Mouse (Mus musculus) cerebellum, adult 11-12 months (tissue): ENCODE measurements around the gene Sez6.
A peak's percentile ranks its signal among the peaks of the same experiment; 100 is the strongest.

ENCODE experiments used
- DNase-seq: peaks from one replicate; pipeline ENCODE4 v3.0.0; 2022

Gene Sez6

DNA sequence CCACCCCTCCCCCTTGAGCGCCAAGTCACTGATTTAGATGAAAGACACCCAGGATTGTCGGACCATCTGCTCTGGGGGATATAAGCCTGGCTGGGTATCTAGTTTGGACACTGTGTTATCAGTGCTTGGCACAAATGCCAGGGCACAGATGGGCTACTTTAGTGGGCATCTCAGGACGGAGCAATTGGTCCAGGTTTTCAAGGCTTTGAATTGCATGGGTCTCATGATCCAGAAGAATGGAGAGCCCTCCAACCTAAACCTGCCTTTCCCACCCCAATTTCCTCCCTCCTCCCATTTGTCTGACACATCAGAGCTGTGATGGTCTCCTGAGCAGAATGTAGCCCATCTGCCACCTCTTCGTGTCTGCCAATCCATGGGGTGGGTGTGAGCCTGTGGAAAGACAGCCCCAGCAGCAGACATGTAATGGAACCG lies 20.2 kb downstream of the Sez6 start:
- peak; percentile 95 for DNase-seq

DNA sequence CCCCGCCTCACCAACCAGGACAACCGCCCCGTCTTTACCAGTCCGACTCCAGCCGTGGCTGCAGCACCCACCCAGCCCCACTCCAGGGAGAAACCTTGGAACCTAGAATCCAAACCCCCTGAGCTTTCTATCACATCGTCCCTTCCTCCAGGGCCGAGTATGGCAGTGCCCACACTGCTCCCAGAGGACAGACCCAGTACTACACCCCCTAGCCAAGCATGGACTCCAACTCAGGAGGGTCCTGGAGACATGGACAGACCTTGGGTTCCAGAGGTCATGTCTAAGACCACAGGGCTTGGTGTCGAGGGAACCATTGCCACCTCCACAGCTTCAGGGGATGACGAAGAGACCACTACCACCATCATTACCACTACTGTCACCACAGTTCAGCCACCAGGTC lies 23.1 kb downstream of the Sez6 start:
- DNase-seq = no peak

GRCm38 (mm10) chr11:77956428-77956827 lies 25.8 kb downstream of the Sez6 start:
- no peak for DNase-seq

- no peak for DNase-seq
Observed at GRCm38 (mm10) chr11:77958268-77958667, 27.7 kb downstream of the Sez6 start.

GRCm38 (mm10) chr11:77958932-77959331 lies 28.3 kb downstream of the Sez6 start:
- DNase-seq = no peak

DNA sequence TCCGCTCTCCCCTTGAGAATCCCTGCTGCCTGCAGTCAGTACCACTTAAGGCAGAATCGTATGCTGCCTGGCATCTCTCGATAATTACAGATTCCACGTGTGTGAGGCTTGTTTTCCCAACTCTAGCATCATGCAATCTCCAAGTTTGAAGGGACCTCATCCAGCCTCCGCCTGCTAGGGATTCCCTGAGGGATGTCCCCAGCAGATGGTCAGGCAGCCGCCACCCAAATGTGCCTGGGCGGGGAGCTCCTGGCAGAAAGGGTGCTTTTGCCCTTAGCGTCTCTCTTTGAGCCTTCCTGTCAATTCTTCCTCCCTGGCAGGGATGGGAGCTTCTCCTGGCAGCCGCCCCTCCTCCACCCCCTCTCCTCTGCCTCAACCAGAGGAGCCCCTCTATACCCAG lies 29.6 kb downstream of the Sez6 start:
- no peak for DNase-seq

DNA sequence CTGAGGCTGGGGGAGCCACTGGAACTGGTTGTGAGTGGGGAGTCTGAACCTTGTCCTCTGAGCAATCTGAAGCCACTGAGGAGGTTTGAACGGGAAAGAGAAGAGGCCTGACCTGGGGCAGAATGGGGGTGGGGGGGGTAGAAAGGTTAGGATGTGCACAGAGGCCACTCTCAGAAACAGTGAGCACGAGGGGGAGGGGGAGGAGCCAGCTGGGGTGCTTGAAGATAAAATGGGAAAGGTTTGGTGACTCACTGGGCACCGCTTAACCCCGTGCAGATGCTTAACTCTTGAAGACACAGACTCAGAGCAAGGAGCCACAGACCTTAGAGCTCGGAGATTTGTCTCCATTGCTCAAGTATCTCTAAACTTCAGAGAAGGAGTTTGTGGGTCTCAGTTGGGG lies 30.3 kb downstream of the Sez6 start:
- DNase-seq = no peak

DNA sequence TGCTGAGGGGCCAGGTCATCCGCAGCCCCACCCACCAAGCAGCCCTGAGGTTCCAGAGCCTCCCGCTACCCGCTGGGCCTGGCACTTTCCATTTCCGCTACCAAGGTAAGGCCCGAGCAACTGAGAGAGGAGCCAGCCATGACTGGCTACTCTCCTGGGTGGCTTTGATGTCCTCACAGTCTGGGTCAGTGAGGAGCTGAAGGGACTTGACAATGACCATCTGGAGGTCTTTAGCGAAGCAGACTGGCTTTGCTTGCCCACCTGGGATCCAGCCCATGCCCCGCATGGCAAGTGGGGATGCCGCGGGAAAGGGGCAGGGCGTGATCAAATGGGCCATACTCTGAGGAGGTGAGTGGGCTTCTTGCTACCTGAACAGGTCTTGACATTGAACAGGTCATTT lies 32.3 kb downstream of the Sez6 start:
- DNase-seq = no peak

DNA sequence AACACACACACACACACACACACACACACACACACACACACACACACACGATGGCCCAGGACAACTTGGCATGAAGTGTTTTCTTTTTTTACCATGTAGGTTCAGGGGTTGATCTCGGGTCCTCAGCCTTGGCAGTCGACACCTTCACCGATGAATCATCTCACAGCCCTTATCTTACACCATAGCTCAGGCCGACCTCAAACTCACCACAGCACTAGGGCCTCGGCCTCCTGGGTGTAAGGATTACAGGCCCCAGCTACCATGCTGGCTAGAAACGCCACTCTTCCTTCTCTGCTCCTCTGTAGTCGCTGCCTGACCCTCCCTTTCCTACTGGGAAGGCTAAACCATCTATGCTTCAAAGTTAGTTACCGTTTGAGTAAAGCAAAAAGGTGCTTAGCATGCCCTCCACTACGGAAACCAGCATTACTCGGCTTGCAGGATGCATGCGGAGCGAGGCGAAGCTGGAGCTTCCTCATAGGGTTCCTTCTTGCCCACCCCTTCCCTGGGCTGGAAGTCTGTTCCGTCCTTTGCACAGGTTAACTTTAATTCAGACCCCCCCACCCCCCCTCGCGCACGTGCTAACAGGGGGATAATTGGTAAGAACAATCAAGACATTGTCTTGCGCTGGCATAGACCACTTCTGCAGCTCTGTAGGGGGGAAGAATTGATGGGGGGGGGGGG lies 34.0 kb downstream of the Sez6 start:
- DNase-seq = no peak

DNA sequence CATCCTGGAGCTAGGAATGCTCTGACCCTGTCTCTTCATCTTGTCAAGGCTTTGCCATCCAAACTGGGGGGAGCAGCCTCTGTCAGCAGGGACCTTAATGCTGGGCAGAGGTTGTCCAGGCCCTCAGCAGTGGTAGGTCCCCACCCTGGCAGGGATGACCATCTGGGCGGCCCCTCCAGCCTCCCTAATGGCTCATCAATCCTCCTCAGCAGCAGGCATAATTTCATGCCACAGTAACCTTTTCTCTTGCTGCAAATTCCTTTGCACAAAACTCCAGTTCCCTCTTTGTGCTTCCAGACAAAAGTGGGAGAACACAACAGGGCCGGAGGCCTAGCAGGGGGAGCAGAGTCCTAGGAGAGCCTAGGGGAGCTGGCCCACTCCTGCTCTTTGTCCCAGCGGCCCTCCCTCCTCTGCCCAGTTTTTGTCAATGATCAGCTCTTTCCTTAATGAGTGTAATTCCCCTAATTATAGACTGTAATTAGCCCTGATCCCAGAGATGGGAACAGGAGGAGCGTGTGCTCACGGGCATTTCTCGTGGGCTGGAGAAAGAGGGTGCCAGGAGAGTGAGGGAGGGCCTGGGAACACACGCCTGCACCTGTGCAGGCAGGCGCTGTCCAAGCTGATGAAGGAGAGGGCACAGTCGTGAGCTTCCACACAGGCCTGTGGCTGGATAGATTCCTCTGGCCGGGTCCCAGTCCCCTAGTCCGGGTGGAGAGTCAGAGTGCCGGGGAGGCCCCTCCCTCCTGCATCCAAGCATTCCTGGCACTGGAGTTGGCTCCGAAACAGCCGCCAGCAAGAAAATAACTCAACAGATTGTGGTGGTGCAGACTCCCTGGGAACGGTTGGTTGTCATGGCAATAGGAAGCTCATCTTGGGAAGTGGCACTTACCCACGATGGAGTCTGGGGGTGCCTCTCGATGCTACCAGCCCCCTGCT lies 34.8 kb downstream of the Sez6 start:
- DNase-seq = peak; percentile 96

GRCm38 (mm10) chr11:77966037-77966391 lies 35.4 kb downstream of the Sez6 start:
- no peak for DNase-seq

DNA sequence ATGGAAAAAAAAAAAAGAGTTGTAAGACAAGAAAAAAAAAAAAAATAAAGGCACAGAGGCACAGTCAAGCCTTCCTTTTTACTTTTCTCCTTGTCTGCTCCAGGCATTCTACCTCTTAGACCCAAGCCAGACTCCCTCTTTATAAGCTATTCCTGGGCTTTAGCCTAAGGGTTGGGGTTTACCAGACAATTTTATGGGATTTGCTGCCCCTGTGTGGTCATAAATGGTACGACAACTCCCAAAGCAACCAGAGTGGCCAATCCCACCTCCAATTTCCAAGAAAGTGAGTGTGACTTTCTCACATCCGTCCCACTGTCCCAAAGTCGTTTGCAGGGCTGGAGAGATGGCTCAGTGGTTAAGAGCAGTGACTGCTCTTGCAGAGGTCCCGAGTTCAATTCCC lies 36.5 kb downstream of the Sez6 start:
- no peak for DNase-seq

DNA sequence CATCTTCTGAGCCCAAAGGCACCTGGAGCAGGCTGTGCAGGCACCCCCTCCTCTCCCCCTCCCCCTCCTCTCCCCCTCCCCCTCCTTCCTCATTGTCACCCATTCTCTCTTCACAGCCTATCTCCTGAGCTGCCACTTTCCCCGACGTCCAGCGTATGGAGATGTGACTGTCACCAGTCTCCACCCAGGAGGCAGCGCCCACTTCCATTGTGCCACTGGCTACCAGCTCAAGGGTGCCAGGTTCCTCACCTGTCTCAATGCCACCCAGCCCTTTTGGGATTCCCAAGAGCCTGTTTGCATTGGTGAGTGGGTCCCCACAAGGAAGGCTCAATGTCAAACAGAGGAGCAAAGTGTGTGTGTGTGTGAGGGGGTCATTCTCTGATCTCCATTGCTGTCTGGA lies 38.2 kb downstream of the Sez6 start:
- DNase-seq = no peak

GRCm38 (mm10) chr11:77970718-77971117 lies 40.1 kb downstream of the Sez6 start:
- no peak for DNase-seq

GRCm38 (mm10) chr11:77973520-77973919 lies 42.9 kb downstream of the Sez6 start:
- DNase-seq = no peak

- DNase-seq = peak; percentile 41
Observed at GRCm38 (mm10) chr11:77974325-77974724, 43.7 kb downstream of the Sez6 start.

DNA sequence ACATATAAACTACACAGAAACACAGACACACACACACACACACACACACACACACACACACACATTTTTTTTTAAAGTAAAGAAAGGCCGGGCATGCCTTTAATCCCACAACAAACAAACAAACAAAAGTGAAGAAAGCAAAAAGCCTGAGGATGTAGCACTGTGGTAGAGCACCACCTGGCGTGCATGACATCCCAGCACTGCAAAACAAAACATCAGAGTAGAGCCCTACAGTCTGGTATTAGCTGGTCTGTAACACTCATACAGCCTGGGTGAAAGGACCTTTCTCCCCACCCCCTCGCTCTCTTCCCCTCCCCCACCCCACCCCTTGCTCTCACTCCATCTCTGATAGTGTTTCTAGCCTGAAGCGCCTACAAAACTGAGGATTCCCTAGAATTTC lies 45.3 kb downstream of the Sez6 start:
- no peak for DNase-seq

DNA sequence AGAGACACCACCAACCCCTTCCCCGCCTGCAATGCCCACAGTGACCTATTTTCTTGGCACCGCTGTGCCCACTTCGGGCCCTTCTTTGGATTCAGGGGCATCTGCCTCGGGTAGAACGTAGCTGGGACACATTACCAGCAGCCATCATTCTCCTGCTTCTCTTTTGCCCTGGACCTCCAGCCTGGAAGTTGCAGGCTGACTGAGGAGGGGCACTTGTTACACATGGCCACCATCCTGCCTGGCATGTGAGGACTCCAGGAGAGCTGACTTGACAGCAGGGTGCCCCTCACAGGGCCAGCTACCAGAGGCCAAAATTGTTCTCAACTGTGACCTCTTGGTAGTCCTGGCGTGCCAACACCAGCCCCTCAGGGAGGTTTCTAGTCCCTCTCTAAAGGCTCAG lies 47.6 kb downstream of the Sez6 start:
- peak; percentile 56 for DNase-seq

GRCm38 (mm10) chr11:77979221-77979809 lies 48.7 kb downstream of the Sez6 start:
- peak; percentile 58 for DNase-seq

DNA sequence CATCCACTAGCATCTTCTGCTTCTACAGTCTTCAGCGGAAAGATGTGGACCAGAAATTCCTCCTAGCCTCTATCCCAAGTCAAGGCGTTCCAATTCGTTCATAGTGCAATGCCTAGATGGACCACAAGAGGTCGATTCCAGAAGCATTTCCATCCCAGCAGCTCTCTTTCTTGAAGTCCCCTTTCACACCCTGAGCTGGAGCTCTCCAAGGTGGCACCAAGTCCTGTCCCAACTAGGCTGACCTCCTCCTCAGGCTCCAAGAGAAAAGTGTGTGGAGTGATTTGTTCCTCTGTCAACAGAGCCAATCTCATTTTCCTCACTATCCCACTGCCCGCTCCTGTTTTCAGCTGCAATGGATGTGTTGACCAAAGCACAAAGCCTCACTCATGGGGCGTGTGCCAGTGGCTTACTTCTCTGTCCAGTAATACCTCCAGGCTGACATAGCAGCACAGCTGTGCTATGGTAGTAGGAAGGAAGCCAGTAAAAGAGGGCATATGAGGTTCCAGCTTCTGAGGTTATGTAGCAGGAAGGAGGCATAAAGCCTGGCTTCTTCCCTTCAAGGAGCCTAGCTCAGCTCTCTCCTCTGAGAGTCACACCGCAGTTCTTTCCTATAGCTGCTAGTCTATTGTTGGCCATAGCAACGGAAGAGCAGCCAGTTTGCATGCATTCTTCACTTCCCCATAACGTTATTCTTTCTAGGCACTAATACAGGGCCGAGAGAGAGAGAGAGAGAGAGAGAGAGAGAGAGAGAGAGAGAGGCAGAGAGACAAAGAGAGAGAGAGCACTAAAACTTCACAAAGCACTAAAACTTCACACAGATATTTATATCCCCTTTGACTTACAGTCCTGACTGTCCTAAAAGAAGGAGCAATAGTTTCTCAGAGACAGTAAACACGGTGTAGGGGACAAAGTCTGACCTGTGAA lies 49.9 kb downstream of the Sez6 start:
- DNase-seq = peak; percentile 68

- DNase-seq = peak; percentile 98
Observed at GRCm38 (mm10) chr11:77981609-77982440, 51.2 kb downstream of the Sez6 start.

DNA sequence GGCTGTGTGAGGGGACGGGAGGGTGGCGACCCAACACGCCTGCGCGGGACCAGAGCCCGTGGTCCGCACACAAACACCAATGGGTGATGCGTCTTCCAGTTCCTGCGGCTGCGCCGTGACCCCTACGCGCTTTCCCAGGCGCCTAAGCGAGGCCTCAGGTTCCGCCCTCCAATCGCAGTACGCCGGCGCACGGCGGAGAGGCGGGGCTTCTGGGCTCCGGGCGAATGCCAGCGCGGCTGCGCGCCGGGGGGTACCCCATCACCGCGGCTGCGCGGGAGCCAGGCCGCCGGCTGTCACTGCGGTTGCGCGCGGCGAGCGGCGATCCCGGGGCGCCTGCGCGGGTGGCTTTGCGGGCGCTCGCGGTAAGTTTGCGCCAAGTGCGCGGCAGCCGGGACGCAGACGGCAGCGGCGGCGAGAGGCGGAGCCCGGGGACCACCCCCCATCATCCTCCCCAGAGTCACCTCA lies 51.9 kb downstream of the Sez6 start, which contains the start of gene Phf12:
TSS of gene Phf12 (plus strand) at position 314 of the 465 bp plus-strand sequence.
- DNase-seq = peak; percentile 100
